Mouse (Mus musculus): Measurements from ENCODE around the gene Kat5. TPM values are rescaled to one million over a fixed set of nuclear protein-coding genes. Genes with fewer than 3 reads are reported as not detected.

The Kat5 gene
- polyA plus RNA-seq, 1 experiment from 2014 or later = 73.3 TPM

- peaks cover 55% of the 10 kb centered on the region for H3K27me3 ChIP-seq (replicated peaks)
- no peak overlapping the region for H3K27ac ChIP-seq
- H3K4me1 ChIP-seq = peaks cover 17% of the 10 kb centered on the region
- no peaks in the 10 kb centered on the region; the same call in none of the 2 replicates for H3K36me3 ChIP-seq
- peak overlapping the region; percentile 79 for H3K4me3 ChIP-seq
- H3K4me2 ChIP-seq (replicated peaks) = peak overlapping the region; percentile 93
- no peaks in the 10 kb centered on the region for H3K9me3 ChIP-seq
- peak; percentile 4; the same call in 1 of the 2 replicates for ATAC-seq (ENCODE audit: low FRiP score, low read depth)
- H3K9ac ChIP-seq = peak overlapping the region; percentile 76
- 2% methylated on average over 26 of the region's 26 CpGs for WGBS
Measured at GRCm38 (mm10) chr19:5567180-5567533, 42.9 kb downstream of the Kat5 start.

- Histone ChIP-seq H3K36me3 (no peaks in the 10 kb centered on the region; the same call in 1 of the 2 replicates), H3K27ac (no peak overlapping the region), H3K4me3 (no peak overlapping the region), H3K9me3 (no peaks in the 10 kb centered on the region), H3K4me1 (peaks cover 17% of the 10 kb centered on the region), H3K27me3 (replicated peaks) (peaks cover 63% of the 10 kb centered on the region), H3K4me2 (replicated peaks) (no peak overlapping the region; the same call in 1 of the 2 replicates), H3K9ac (0 out of 2 replicates have a peak overlapping the region, but pooled peaks have one; percentile 76)
- 40% methylated on average over 5 of the region's 5 CpGs for WGBS
- ATAC-seq (ENCODE audit: low FRiP score, low read depth) = no peak
Measured at GRCm38 (mm10) chr19:5566316-5566715, 43.7 kb downstream of the Kat5 start.

- Histone ChIP-seq H3K4me3 (no peak overlapping the region), H3K4me2 (replicated peaks) (no peak overlapping the region), H3K27me3 (replicated peaks) (peaks cover 88% of the 10 kb centered on the region), H3K4me1 (peaks cover 24% of the 10 kb centered on the region), H3K9ac (no peak overlapping the region), H3K9me3 (no peaks in the 10 kb centered on the region), H3K36me3 (no peaks in the 10 kb centered on the region), H3K27ac (no peak overlapping the region)
- WGBS = 90% methylated on average over 10 of the region's 10 CpGs
- no peak for ATAC-seq (ENCODE audit: low FRiP score, low read depth)
Measured at GRCm38 (mm10) chr19:5562776-5563175, 47.3 kb downstream of the Kat5 start.

- no peak overlapping the region for H3K4me3 ChIP-seq
- no peak for ATAC-seq (ENCODE audit: low FRiP score, low read depth)
- H3K4me2 ChIP-seq (replicated peaks) = no peak overlapping the region
- WGBS = 52% methylated on average over 3 of the region's 3 CpGs
- peaks cover 19% of the 10 kb centered on the region for H3K4me1 ChIP-seq
- peaks cover 95% of the 10 kb centered on the region for H3K27me3 ChIP-seq (replicated peaks)
- no peaks in the 10 kb centered on the region for H3K9me3 ChIP-seq
- no peaks in the 10 kb centered on the region for H3K36me3 ChIP-seq
- H3K27ac ChIP-seq = no peak overlapping the region
- no peak overlapping the region for H3K9ac ChIP-seq
Measured at GRCm38 (mm10) chr19:5561886-5562285, 48.2 kb downstream of the Kat5 start.

GRCm38 (mm10) chr19:5561252-5561790, 48.7 kb downstream of the Kat5 start:
- no peak for ATAC-seq (ENCODE audit: low FRiP score, low read depth)
- no peak overlapping the region for H3K27ac ChIP-seq
- H3K4me2 ChIP-seq (replicated peaks) = peak overlapping the region; percentile 60; the same call in 1 of the 2 replicates
- H3K4me1 ChIP-seq = peaks cover 16% of the 10 kb centered on the region
- no peak overlapping the region for H3K9ac ChIP-seq
- H3K9me3 ChIP-seq = no peaks in the 10 kb centered on the region
- H3K36me3 ChIP-seq = no peaks in the 10 kb centered on the region
- WGBS = 12% methylated on average over 10 of the region's 10 CpGs
- H3K4me3 ChIP-seq = no peak overlapping the region; the same call in 1 of the 2 replicates
- H3K27me3 ChIP-seq (replicated peaks) = peaks cover 95% of the 10 kb centered on the region

- WGBS = 1% methylated on average over 57 of the region's 57 CpGs
Measured at GRCm38 (mm10) chr19:5560457-5561041, 49.5 kb downstream of the Kat5 start, which contains the start of gene Ovol1. Gene Ovol1 (minus strand): TSS chr19:5560646.

GRCm38 (mm10) chr19:5559631-5560456, 50.2 kb downstream of the Kat5 start:
- Histone ChIP-seq H3K36me3 (no peaks in the 10 kb centered on the region), H3K27ac (no peak overlapping the region), H3K4me1 (peaks cover 16% of the 10 kb centered on the region), H3K9ac (0 out of 2 replicates have a peak overlapping the region, but pooled peaks have one; percentile 26), H3K9me3 (no peaks in the 10 kb centered on the region), H3K4me2 (replicated peaks) (peak overlapping the region; percentile 60), H3K4me3 (peak overlapping the region; percentile 21; the same call in 1 of the 2 replicates), H3K27me3 (replicated peaks) (peaks cover 94% of the 10 kb centered on the region)
- ATAC-seq (ENCODE audit: low FRiP score, low read depth) = no peak
- under 1% methylated on average over 69 of the region's 69 CpGs for WGBS

More at GRCm38 (mm10) chr19:5560457-5561041, 49.5 kb downstream of the Kat5 start, which contains the start of gene Ovol1:
- H3K4me1 ChIP-seq = peaks cover 16% of the 10 kb centered on the region
- H3K4me3 ChIP-seq = peak within 1 kb of the TSS; percentile 21; the same call in 1 of the 2 replicates
- H3K9me3 ChIP-seq = no peaks in the 10 kb centered on the region
- no peak within 1 kb of the TSS for H3K27ac ChIP-seq
- no peak for ATAC-seq (ENCODE audit: low FRiP score, low read depth)
- peak within 1 kb of the TSS; percentile 45; the same call in 1 of the 2 replicates for H3K9ac ChIP-seq
- H3K27me3 ChIP-seq (replicated peaks) = peaks cover 95% of the 10 kb centered on the region
- no peaks in the 10 kb centered on the region for H3K36me3 ChIP-seq
- H3K4me2 ChIP-seq (replicated peaks) = peak within 1 kb of the TSS; percentile 60

- Histone ChIP-seq H3K4me1 (peaks cover 16% of the 10 kb centered on the region), H3K36me3 (no peaks in the 10 kb centered on the region), H3K4me3 (no peak overlapping the region), H3K4me2 (replicated peaks) (no peak overlapping the region; the same call in 1 of the 2 replicates), H3K27me3 (replicated peaks) (peaks cover 88% of the 10 kb centered on the region), H3K9me3 (no peaks in the 10 kb centered on the region), H3K27ac (no peak overlapping the region), H3K9ac (no peak overlapping the region)
- 14% methylated on average over 8 of the region's 8 CpGs for WGBS
- no peak for ATAC-seq (ENCODE audit: low FRiP score, low read depth)
Measured at GRCm38 (mm10) chr19:5559229-5559628, 50.8 kb downstream of the Kat5 start.

GRCm38 (mm10) chr19:5558770-5559169, 51.3 kb downstream of the Kat5 start:
- 62% methylated on average over 8 of the region's 8 CpGs for WGBS
- ATAC-seq (ENCODE audit: low FRiP score, low read depth) = no peak

GRCm38 (mm10) chr19:5558169-5558568, 51.9 kb downstream of the Kat5 start:
- H3K4me1 ChIP-seq = peaks cover 16% of the 10 kb centered on the region
- no peaks in the 10 kb centered on the region for H3K9me3 ChIP-seq
- 46% methylated on average over 7 of the region's 7 CpGs for WGBS
- H3K27me3 ChIP-seq (replicated peaks) = peaks cover 78% of the 10 kb centered on the region
- H3K9ac ChIP-seq = no peak overlapping the region
- no peaks in the 10 kb centered on the region for H3K36me3 ChIP-seq
- no peak overlapping the region for H3K4me3 ChIP-seq
- H3K4me2 ChIP-seq (replicated peaks) = no peak overlapping the region
- no peak overlapping the region for H3K27ac ChIP-seq
- no peak for ATAC-seq (ENCODE audit: low FRiP score, low read depth)

More at GRCm38 (mm10) chr19:5558770-5559169, 51.3 kb downstream of the Kat5 start:
- H3K4me2 ChIP-seq (replicated peaks) = no peak overlapping the region
- H3K4me1 ChIP-seq = peaks cover 16% of the 10 kb centered on the region
- H3K36me3 ChIP-seq = no peaks in the 10 kb centered on the region
- no peaks in the 10 kb centered on the region for H3K9me3 ChIP-seq
- no peak overlapping the region for H3K9ac ChIP-seq
- H3K27ac ChIP-seq = no peak overlapping the region
- H3K27me3 ChIP-seq (replicated peaks) = peaks cover 84% of the 10 kb centered on the region
- H3K4me3 ChIP-seq = no peak overlapping the region

- no peak for ATAC-seq (ENCODE audit: low FRiP score, low read depth)
- 75% methylated on average over 14 of the region's 14 CpGs for WGBS
Measured at GRCm38 (mm10) chr19:5554212-5554611, 55.8 kb downstream of the Kat5 start.

GRCm38 (mm10) chr19:5553802-5554201, 56.2 kb downstream of the Kat5 start:
- 53% methylated on average over 8 of the region's 8 CpGs for WGBS
- Histone ChIP-seq H3K4me2 (replicated peaks) (no peak overlapping the region), H3K27ac (no peak overlapping the region), H3K9me3 (no peaks in the 10 kb centered on the region), H3K4me3 (no peak overlapping the region), H3K9ac (no peak overlapping the region), H3K27me3 (replicated peaks) (peaks cover 40% of the 10 kb centered on the region), H3K36me3 (no peaks in the 10 kb centered on the region), H3K4me1 (no peaks in the 10 kb centered on the region)
- no peak for ATAC-seq (ENCODE audit: low FRiP score, low read depth)

More at GRCm38 (mm10) chr19:5554212-5554611, 55.8 kb downstream of the Kat5 start:
- Histone ChIP-seq H3K27ac (no peak overlapping the region), H3K27me3 (replicated peaks) (peaks cover 44% of the 10 kb centered on the region), H3K4me3 (no peak overlapping the region), H3K9me3 (no peaks in the 10 kb centered on the region), H3K9ac (no peak overlapping the region), H3K4me2 (replicated peaks) (no peak overlapping the region), H3K36me3 (no peaks in the 10 kb centered on the region), H3K4me1 (no peaks in the 10 kb centered on the region)

Data from neural tube, embryonic 12.5 days (tissue).